Mouse (Mus musculus) embryonic facial prominence, embryonic 14.5 days (tissue): ENCODE results near the gene Necab2. TPM values are rescaled to one million over a fixed set of nuclear protein-coding genes. Genes with fewer than 3 reads are reported as not detected.

Experiments used
- ATAC-seq: fragments of 200-750 bp; cut with Nextera tagmentation; 2 replicates; pipeline ENCODE4 v1.8.0; 2017; ENCODE audit warnings: low read depth, moderate number of reproducible peaks, moderate TSS enrichment
- DNase-seq: peaks from one replicate; pipeline ENCODE4 v3.0.0-alpha.2; 2015; ENCODE audit warnings: low spot score
- H3K27ac ChIP-seq: fragments of 300-500 bp; sonication (generic); replicated peaks from 2 replicates; pipeline ENCODE4 v1.5.1; 2014; ENCODE audit warnings: low read depth, mild to moderate bottlenecking, low read length, moderate library complexity
- H3K27me3 ChIP-seq: fragments of 300-500 bp; sonication (generic); replicated peaks from 2 replicates; pipeline ENCODE4 v1.6.1; 2014; ENCODE audit warnings: low read length; ENCODE audit not compliant: control insufficient read depth, insufficient read depth
- H3K36me3 ChIP-seq: fragments of 300-500 bp; sonication (generic); 2 replicates; pipeline ENCODE4 v1.6.1; 2014; ENCODE audit warnings: low read length, mixed read lengths; ENCODE audit not compliant: control insufficient read depth, insufficient read depth
- H3K4me1 ChIP-seq: fragments of 300-500 bp; sonication (generic); 2 replicates; pipeline ENCODE4 v1.6.1; 2014; ENCODE audit warnings: antibody characterized with exemption, low read length; ENCODE audit not compliant: control insufficient read depth, insufficient read depth
- H3K4me2 ChIP-seq: fragments of 300-500 bp; sonication (generic); 2 replicates; pipeline ENCODE4 v1.6.1; 2014; ENCODE audit warnings: low read depth, mild to moderate bottlenecking, low read length, moderate library complexity, mixed read lengths
- H3K4me3 ChIP-seq: fragments of 300-500 bp; sonication (generic); 2 replicates; pipeline ENCODE4 v1.5.1; 2014; ENCODE audit warnings: low read depth, mild to moderate bottlenecking, low read length
- H3K9ac ChIP-seq: fragments of 300-500 bp; sonication (generic); 2 replicates; pipeline ENCODE4 v1.6.1; 2014; ENCODE audit warnings: low read depth, mild to moderate bottlenecking, low read length, moderate library complexity, mixed read lengths
- H3K9me3 ChIP-seq: fragments of 300-500 bp; sonication (generic); 2 replicates; pipeline ENCODE4 v1.6.1; 2016; ENCODE audit warnings: low read length; ENCODE audit not compliant: control insufficient read depth
- WGBS: fragments of 180-500 bp; shearing (Covaris S2); extraction: QIAGEN DNeasy Blood & Tissue Kit; methylation state at CpG from one replicate; pipeline ENCODE4 v1.1.7; 2014; 5-methylcytosine and 5-hydroxymethylcytosine counted together
- polyA plus RNA-seq: library from polyadenylated mRNA; unstranded; fragments of >200 nt; fragmentation: Nextera tagmentation; extraction: Ambion mirVana; gene quantifications from 2 replicates; pipeline ENCODE4 v1.2.1, GENCODE M21; 2014

Gene Necab2
- polyA plus RNA-seq, result 3.2 and 3.7 TPM in 2 replicates

DNA sequence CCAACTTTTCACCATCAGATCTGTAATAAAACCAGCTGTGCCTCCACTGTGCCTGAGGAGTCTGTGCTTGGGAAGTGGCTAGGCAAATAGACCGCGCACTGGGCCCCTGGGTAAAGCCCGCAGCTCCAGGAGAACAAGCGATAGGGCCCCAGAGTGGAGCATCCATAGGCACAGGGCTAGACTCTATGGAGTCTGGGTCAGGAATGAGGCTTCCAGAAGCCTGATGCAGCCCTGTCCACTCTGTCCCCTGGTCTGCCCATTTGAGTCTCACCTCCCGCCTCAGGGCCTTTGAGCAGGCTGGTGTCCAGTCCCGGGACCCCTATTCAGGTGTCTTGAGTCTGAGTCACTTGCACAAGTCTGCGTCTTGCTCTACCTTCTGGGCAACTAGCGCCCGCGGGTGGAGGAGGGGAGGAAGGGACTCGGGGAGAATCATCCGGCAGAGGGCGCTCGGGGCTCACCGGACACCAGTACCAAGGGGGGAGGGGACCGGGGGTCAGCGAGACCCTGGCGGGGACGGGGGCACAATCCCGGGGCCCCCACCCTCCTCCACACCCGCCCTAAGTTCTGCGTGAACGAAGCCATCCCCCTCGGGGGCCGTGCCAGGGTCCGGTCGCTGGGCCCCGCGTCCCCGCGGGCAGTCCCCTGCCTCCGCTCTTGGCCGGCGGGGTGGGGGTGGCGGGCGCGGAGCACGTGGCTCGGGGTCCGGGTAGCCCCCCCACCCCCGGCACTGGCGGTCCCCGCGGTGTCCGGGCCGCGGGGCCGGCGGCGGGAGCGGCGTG, at the start of gene Necab2:
Gene Necab2 (plus strand): TSS at position 509 of the 779 bp plus-strand sequence.
- no peaks in the 10 kb centered on the region for H3K4me1 ChIP-seq
- 7% methylated on average over 6 of the region's 52 CpGs for whole genome bisulfite sequencing
- peak within 1 kb of the TSS; percentile 80 for H3K9ac ChIP-seq
- H3K4me2 ChIP-seq, result peak within 1 kb of the TSS; percentile 95
- no peaks in the 10 kb centered on the region for H3K9me3 ChIP-seq
- H3K27ac ChIP-seq, result no peak within 1 kb of the TSS
- no peaks in the 10 kb centered on the region for H3K36me3 ChIP-seq
- H3K27me3 ChIP-seq, result peaks cover 19% of the 10 kb centered on the region
- ATAC-seq (peak; percentile 77), DNase-seq (peak; percentile 83)
- peak within 1 kb of the TSS; percentile 69 for H3K4me3 ChIP-seq

DNA sequence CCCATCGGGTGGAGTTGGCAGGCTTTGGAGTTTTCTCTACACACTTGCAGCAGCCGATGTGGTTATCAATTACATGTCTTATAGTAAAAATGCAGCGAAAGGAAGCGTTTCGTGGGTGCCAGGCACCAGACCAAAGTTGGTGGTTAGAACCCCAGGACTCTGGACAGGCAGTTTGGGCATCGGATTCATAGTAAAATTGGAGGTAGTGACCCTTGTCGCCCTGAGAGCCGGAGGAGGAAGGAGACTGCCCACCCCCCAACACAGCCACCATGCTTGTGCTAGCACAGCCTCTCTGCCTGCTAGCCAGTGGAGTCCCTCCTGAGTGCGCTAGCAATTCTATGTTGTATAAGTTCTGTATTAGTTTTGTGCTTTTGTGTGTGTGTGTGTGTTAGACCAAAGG, 48.0 kb upstream of the Necab2 start:
- H3K9ac ChIP-seq, result no peak overlapping the region
- no peak overlapping the region for H3K27ac ChIP-seq
- 86% methylated on average over 9 of the region's 9 CpGs for WGBS
- no peaks in the 10 kb centered on the region for H3K27me3 ChIP-seq
- DNase-seq (no peak), ATAC-seq (no peak)
- no peaks in the 10 kb centered on the region for H3K9me3 ChIP-seq
- H3K4me3 ChIP-seq, result no peak overlapping the region
- peaks cover 17% of the 10 kb centered on the region; the same call in 1 of the 2 replicates for H3K36me3 ChIP-seq
- H3K4me1 ChIP-seq, result no peaks in the 10 kb centered on the region
- H3K4me2 ChIP-seq, result no peak overlapping the region

DNA sequence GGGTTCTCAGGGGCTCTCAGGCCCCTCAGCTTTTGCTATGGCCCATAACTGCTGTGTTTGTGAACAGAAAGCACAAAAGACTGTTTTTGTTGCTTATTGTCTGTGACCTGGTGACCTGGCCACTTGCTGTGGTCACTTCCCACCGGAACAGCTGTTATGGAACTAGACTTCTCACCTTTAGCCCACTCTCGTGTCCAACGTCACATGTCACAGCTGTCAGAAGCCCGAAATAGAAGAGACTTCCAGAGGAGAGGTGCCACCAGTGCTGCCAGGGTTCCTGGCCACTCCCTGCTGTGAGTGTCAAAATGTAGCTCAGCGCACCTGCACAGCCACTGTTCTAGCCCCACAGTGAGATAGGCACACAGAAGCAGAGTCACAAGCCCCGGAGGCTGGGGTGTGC, 47.3 kb upstream of the Necab2 start:
- DNase-seq, result no peak
- WGBS, result 77% methylated on average over 6 of the region's 6 CpGs
- no peaks in the 10 kb centered on the region for H3K4me1 ChIP-seq

DNA sequence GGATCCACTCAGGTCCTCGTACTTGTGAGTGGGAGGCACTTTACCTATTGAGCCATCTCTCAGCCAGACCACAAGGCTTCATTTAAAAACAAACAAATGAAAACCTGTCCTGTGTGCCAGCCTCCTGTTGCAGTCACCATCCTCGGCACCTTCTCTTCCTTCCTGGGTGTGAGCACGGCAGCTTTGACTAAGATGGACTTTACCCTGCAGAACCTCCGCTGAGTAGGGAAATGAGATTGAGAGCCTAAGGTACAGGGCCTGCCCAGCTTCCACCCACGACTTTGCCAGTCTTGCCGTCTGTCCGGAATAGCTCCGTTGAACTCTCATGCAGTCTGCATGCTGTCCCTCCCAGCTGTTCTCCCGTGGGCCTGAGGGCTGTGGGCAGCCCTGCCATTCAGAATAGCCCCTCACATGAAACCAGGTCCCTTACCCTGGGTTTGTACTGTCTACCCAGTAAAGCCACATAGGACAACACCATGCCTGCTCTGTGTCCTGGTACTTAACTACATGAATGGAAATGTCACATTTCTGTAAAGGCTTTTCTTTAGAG, 46.3 kb upstream of the Necab2 start:
- H3K9ac ChIP-seq, result no peak overlapping the region
- DNase-seq, result no peak
- no peak for ATAC-seq
- WGBS, result 80% methylated on average over 9 of the region's 9 CpGs
- no peak overlapping the region for H3K4me2 ChIP-seq
- H3K27me3 ChIP-seq, result no peaks in the 10 kb centered on the region
- no peak overlapping the region for H3K27ac ChIP-seq
- H3K9me3 ChIP-seq, result no peaks in the 10 kb centered on the region
- no peak overlapping the region for H3K4me3 ChIP-seq
- H3K4me1 ChIP-seq, result no peaks in the 10 kb centered on the region
- peaks cover 24% of the 10 kb centered on the region; the same call in 1 of the 2 replicates for H3K36me3 ChIP-seq

More for the DNA sequence above, 47.3 kb upstream of the Necab2 start:
- ATAC-seq, result no peak
- H3K9ac ChIP-seq, result no peak overlapping the region
- no peaks in the 10 kb centered on the region for H3K9me3 ChIP-seq
- no peak overlapping the region for H3K4me2 ChIP-seq
- peaks cover 18% of the 10 kb centered on the region; the same call in 1 of the 2 replicates for H3K36me3 ChIP-seq
- H3K4me3 ChIP-seq, result no peak overlapping the region
- H3K27me3 ChIP-seq, result no peaks in the 10 kb centered on the region
- H3K27ac ChIP-seq, result no peak overlapping the region

DNA sequence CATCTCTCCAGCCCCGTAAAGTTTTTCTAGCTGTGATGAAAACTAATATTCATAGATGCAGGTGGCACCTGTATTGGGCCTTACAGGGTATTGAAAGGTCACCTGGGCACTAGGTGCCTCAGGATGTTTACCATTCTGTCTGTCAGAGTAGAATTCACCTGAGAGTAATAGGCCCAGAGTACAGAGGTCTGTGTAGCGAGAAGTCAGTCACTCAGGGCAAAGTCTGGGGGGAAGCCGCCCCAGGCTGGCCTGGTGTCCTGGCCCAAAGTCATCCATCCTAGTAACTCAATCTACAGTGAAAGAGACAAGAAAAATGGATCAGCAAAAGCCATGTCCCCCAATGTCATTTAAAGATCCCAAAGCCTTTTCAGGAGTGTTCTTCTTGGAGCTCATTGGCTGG, 45.6 kb upstream of the Necab2 start:
- Histone ChIP-seq H3K9me3 (no peaks in the 10 kb centered on the region), H3K27me3 (no peaks in the 10 kb centered on the region), H3K9ac (no peak overlapping the region), H3K4me1 (no peaks in the 10 kb centered on the region), H3K4me2 (no peak overlapping the region), H3K36me3 (peaks cover 24% of the 10 kb centered on the region; the same call in 1 of the 2 replicates), H3K27ac (no peak overlapping the region), H3K4me3 (no peak overlapping the region)
- WGBS, result 78% methylated on average over 3 of the region's 3 CpGs
- no peak for ATAC-seq
- no peak for DNase-seq

DNA sequence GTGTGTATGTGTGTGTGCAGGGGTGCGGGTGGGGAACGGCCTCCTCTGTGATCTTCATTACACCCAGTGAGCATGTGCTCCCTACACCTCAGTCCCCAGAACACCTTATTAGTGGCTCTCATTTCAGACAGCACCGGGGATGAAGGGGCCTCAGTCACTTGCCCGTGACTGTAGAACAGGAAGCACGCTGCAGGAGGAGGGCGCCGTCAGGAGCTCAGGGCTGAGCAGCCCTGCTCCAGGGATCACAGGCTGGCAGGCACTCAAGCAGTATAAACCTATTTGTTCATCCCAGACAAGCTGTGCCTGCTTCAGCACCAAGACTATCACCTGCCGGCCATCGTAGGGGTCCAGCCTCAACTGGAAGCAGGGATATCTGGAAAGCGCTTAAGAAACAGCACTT, 42.6 kb upstream of the Necab2 start:
- 68% methylated on average over 10 of the region's 10 CpGs for WGBS
- Histone ChIP-seq H3K9me3 (no peaks in the 10 kb centered on the region), H3K36me3 (peaks cover 34% of the 10 kb centered on the region), H3K4me1 (no peaks in the 10 kb centered on the region), H3K4me3 (no peak overlapping the region), H3K9ac (no peak overlapping the region), H3K27me3 (no peaks in the 10 kb centered on the region), H3K4me2 (no peak overlapping the region), H3K27ac (no peak overlapping the region)
- DNase-seq, result no peak
- ATAC-seq, result no peak

DNA sequence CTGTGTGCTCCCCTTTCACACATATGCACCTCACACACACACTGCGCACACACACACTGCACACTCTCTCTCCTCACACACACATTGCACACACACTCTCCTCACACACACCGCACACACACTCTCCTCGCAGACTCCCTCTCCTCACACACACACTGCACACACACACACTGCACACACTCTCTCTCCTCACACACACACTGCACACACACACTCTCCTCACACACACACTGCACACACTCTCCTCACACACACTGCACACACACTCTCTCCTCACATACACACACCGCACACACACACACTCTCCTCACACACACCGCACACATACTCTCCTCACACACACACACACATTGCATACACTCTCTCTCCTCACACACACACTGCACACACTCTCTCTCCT, 41.9 kb upstream of the Necab2 start:
- DNase-seq (no peak), ATAC-seq (no peak)
- Histone ChIP-seq H3K4me3 (no peak overlapping the region), H3K4me2 (no peak overlapping the region), H3K4me1 (no peaks in the 10 kb centered on the region), H3K27ac (no peak overlapping the region), H3K36me3 (peaks cover 39% of the 10 kb centered on the region), H3K9ac (no peak overlapping the region), H3K27me3 (no peaks in the 10 kb centered on the region), H3K9me3 (no peaks in the 10 kb centered on the region)
- 95% methylated on average over 5 of the region's 5 CpGs for WGBS

DNA sequence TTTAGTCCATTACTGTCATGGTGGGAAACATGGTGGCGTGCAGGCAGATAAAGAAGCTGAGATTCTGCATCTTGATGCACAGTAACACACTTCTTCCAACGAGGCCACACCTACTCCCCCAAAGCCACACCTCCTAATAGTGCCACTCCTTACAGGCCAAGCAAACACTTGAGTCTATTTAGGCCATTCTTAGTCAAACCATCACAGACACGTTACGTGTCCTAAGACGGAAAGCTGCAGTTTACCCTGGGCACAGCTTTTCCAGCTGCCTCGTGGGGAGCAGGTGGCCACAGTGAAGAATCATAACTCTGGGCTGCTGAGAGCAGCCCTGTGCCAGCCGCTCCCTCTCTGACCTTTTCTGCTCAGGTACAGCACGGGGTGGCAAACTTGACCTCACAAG, 38.2 kb upstream of the Necab2 start:
- H3K9ac ChIP-seq, result no peak overlapping the region
- no peaks in the 10 kb centered on the region for H3K4me1 ChIP-seq
- H3K4me2 ChIP-seq, result no peak overlapping the region
- H3K4me3 ChIP-seq, result no peak overlapping the region
- no peaks in the 10 kb centered on the region for H3K27me3 ChIP-seq
- no peak overlapping the region for H3K27ac ChIP-seq
- H3K36me3 ChIP-seq, result peaks cover 47% of the 10 kb centered on the region
- no peak for ATAC-seq
- WGBS, result 86% methylated on average over 8 of the region's 8 CpGs
- no peaks in the 10 kb centered on the region for H3K9me3 ChIP-seq
- DNase-seq, result no peak
